8 mouse cellular contexts compared by ENCODE assay signal in the genomic region with DNA sequence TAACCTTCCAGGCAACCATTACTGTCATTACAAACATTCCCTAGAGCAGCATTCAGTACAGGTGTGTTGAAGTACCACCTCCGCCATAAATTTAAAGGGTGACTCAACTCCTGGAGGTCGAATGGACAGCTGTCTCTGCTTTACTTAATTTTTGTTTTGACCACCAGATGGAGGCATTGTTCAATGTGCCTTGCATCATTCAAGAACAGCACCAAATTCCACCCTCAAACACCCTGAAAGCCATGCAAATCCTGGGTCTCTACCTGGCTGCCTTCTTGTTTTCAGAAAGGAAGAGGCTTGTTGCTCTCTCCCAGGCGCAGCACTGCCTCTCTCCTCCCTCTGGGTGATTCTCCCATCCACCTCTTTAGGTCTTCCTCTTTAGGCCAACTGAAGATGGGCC.
DNase-seq lines count a peak whose midpoint lies in the region; ATAC-seq and TF ChIP-seq lines count a peak whose summit lies in the region.

No protein-coding gene starts in this region.

- TF ChIP-seq CTCF in heart, postnatal 0 days (IDR thresholded peaks at IDR 0.05; ENCODE audit: low read depth): peak; percentile 71

- 24% methylated on average over 3 of the region's 3 CpGs for WGBS in heart, postnatal 0 days
- WGBS in limb, embryonic 14.5 days: 16% methylated on average over 3 of the region's 3 CpGs

- no peak for TF ChIP-seq POLR2A in limb, embryonic 14.5 days (IDR thresholded peaks at IDR 0.05; ENCODE audit: borderline replicate concordance, extremely low read depth, insufficient read depth, insufficient read length)

- peaks cover 11% of the 10 kb centered on the region for H3K4me1 ChIP-seq in heart, postnatal 0 days (ENCODE audit: control insufficient read depth, insufficient read depth)
- no peaks in the 10 kb centered on the region; the same call in 1 of the 2 replicates for H3K4me1 ChIP-seq in limb, embryonic 14.5 days (ENCODE audit: control insufficient read depth, insufficient read depth, low read length)

- H3K9me3 ChIP-seq in heart, postnatal 0 days (replicated peaks; ENCODE audit: control insufficient read depth, low read length): no peaks in the 10 kb centered on the region
- no peaks in the 10 kb centered on the region; the same call in 1 of the 2 replicates for H3K9me3 ChIP-seq in limb, embryonic 14.5 days (ENCODE audit: control insufficient read depth, low read length)

- no peak overlapping the region for H3K9ac ChIP-seq in heart, postnatal 0 days (replicated peaks; ENCODE audit: low read depth, low read length)
- no peak overlapping the region for H3K9ac ChIP-seq in limb, embryonic 14.5 days (ENCODE audit: low read depth, low read length, severe bottlenecking)

- no peaks in the 10 kb centered on the region for H3K36me3 ChIP-seq in heart, postnatal 0 days (replicated peaks; ENCODE audit: control insufficient read depth, insufficient read depth, low read length)
- H3K36me3 ChIP-seq in limb, embryonic 14.5 days (ENCODE audit: control insufficient read depth, insufficient read depth, low read length): no peaks in the 10 kb centered on the region

- H3K27ac ChIP-seq in heart, postnatal 0 days (ENCODE audit: low read depth): peak overlapping the region; percentile 48; the same call in 1 of the 2 replicates
- no peak overlapping the region for H3K27ac ChIP-seq in limb, embryonic 14.5 days (replicated peaks; ENCODE audit: low read depth, low read length)

- H3K27me3 ChIP-seq in heart, postnatal 0 days (ENCODE audit: control insufficient read depth, insufficient read depth, low read length): no peaks in the 10 kb centered on the region
- H3K27me3 ChIP-seq in limb, embryonic 14.5 days (ENCODE audit: control insufficient read depth, insufficient read depth, low read length): no peaks in the 10 kb centered on the region

- no peak for TF ChIP-seq EP300 in heart, postnatal 0 days (IDR thresholded peaks at IDR 0.05; ENCODE audit: low read depth)

- no peak overlapping the region for H3K4me2 ChIP-seq in heart, postnatal 0 days (ENCODE audit: low read depth, low read length)
- no peak overlapping the region for H3K4me2 ChIP-seq in limb, embryonic 14.5 days (replicated peaks; ENCODE audit: low read depth, low read length, severe bottlenecking)

- DNase-seq in adrenal gland, adult (ENCODE audit: inconsistent age in 2 of 2, low spot score in 1 of 2): peak; percentile 20 to 83
- no peak for DNase-seq in adrenal gland, adult 8-10 months
- DNase-seq in ovary, postnatal 14 days (ENCODE audit: low spot score): peak; percentile 33
- DNase-seq in ovary, postnatal 10 days (ENCODE audit: low spot score): no peak
- peak; percentile 60 to 73 for DNase-seq in cerebellum, postnatal 14 days
- DNase-seq in heart, postnatal 0 days (ENCODE audit: low spot score): peak; percentile 61
- DNase-seq in limb, embryonic 14.5 days (ENCODE audit: low spot score): peak; percentile 71
- DNase-seq in telencephalon, adult 2 months (ENCODE audit: low read depth, low spot score): peak; percentile 56

- no peak overlapping the region for H3K4me3 ChIP-seq in heart, postnatal 0 days (ENCODE audit: low read depth, low read length)
- H3K4me3 ChIP-seq in limb, embryonic 14.5 days (replicated peaks; ENCODE audit: low read length): no peak overlapping the region

- ATAC-seq in heart, postnatal 0 days (ENCODE audit: insufficient read depth, low read depth): peak; percentile 28; the same call in 1 of the 2 replicates
- ATAC-seq in limb, embryonic 14.5 days (ENCODE audit: low FRiP score, low read depth): peak; percentile 67; the same call in 1 of the 2 replicates

Comparison
In these comparisons a context has a peak if more than half of its experiments do, and no peak if none do; other contexts are left out.
1. DNase-seq: peak in adrenal gland, adult (2 of 2), ovary, postnatal 14 days (single experiment), cerebellum, postnatal 14 days (2 of 2), heart, postnatal 0 days (single experiment), limb, embryonic 14.5 days (single experiment) and telencephalon, adult 2 months (single experiment); none in adrenal gland, adult 8-10 months (single experiment) and ovary, postnatal 10 days (single experiment).